Mouse (Mus musculus) induced T-regulatory cell, adult 2 months (primary cell): ENCODE data around the gene St7.

ENCODE experiments used
- DNase-seq: peaks from one replicate; pipeline ENCODE4 v3.0.0-alpha.2; 2012; ENCODE audit warnings: low read depth

Gene St7

DNA sequence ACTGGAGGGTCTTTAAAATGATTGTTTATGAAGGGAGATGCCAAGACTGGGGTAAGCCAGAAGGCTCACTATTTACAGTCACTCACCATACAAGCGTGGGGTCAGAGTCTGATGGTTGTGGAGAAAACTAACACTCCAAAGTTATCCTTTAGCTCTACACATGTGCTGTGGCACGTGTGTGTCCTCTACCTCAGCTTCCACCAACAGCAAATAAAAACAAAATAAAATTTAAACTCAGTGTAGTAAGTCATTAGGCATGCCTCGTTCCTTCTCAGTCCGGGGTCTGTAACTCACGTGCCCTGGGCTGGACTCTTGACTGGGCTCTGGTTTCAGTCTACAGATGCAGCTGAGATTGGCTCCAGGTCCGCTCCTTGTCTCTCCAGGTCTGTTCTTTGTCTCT lies 27.3 kb downstream of the St7 start:
- no peak for DNase-seq

GRCm38 (mm10) chr6:17721706-17722105 lies 29.0 kb downstream of the St7 start:
- no peak for DNase-seq

DNA sequence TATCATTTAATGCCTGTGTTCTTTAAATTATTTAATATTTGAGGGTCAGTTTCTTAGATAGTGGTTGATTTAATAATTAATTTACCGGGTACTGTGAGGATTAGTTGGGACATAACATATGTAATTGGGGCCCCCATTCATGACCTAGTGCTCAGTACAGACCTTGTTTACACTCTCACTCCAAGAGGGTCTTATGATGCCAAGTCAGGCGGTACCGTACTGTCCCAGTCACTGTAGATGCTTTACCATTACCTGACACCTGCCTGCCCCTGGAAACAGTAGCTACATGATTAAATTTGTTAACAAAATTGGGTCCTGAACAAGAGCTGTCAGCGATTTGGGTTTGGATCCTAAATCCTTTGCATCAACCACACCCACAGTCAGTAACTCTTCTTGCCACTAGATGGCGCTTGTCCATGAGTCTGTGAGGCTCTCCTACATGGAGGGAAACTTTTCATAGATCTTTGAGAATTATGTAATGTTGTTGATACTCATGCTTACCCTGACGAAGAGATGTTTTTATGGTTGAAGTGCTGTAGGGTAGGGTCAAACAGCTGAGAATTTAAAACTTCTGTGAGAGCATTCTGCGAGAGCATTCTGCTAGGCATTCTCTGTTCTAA lies 33.2 kb downstream of the St7 start:
- peak; percentile 75 for DNase-seq

- no peak for DNase-seq
Observed at GRCm38 (mm10) chr6:17727241-17727640, 34.5 kb downstream of the St7 start.

DNA sequence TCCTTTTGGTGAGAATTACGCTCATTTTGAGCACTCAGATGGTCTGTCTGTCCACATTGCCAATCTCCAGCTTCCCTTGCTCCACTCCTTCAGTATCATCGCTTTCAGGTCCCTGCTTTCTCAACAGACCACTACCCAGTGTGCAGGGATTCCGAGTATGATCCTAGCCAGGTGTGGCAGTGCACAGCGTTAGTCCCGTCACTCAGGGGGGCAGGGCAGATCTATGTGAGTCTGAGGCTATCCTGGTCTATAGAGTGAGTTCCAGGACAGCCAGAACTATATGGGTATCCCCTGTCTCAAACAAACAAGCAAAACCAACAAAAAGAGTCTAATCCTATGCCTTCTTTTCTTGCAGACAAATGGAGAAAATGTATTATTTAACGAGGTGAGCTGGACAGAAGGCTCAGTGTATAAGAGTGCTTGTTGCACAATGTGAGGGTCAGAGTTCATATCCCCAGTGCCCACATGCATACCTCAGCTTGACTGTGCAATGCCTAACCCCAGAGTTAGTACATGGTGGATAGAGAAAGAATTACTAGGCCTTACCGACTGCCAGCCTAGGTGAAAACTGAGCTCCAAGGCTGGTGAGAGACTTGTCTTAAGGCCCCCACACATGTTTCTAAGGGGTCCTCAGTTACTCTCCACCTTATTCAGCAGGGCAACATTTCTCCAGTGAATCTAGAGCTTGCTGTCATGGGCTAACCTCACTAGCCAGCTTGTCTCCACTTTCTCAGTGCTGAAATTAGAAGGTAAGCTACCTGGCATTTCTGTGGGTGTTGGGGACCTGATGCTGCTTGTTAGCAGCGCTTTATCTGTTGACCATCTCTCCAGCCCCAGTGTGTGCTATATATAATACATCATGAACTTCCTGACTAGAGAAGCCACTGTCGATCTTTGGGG lies 35.4 kb downstream of the St7 start:
- no peak for DNase-seq

- no peak for DNase-seq
Observed at GRCm38 (mm10) chr6:17730122-17730521, 37.4 kb downstream of the St7 start.

DNA sequence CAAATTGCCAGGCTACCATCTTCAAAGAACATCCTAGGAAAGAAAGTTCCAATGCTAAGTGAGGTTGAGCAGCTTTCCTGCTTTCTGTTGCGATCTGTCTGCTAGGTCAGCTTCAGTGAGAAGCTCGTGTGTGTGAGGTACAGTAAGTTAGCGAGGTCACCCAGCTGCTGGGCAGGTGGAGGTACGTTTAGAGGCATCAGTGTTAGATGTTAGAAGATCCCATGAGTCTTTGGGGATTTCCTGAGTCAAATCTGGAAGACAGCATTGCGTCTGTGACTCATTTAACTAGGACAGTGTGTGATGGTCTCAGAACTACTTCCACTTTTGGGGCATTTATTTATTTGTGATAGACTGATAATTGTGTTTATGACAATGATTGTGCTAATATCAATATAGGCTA lies 39.0 kb downstream of the St7 start:
- peak; percentile 14 for DNase-seq

- DNase-seq = no peak
Observed at GRCm38 (mm10) chr6:17733951-17734411, 41.2 kb downstream of the St7 start.

GRCm38 (mm10) chr6:17737262-17737948 lies 44.7 kb downstream of the St7 start:
- DNase-seq = peak; percentile 46

GRCm38 (mm10) chr6:17740128-17740527 lies 47.4 kb downstream of the St7 start:
- DNase-seq = no peak

GRCm38 (mm10) chr6:17741639-17742038 lies 48.9 kb downstream of the St7 start:
- no peak for DNase-seq

DNA sequence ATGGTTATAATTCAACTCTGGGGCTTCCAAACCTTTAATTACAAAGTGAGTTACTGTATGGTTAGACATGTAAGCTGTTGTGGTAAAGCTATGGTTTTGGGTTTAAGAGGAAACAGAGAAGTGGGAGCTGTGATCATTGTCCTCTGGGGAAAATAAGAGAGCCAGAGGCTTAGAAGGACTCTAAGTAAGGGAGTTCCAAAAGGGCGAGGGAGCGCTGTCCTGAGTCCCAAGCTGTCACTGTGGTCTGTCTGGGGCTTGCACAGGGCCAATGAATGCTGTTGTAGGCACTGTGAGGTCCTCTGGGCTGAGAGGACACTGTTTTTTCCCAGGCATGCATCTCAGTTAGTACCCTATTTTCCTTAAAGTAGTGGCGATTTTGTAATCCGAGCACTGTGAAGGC lies 49.5 kb downstream of the St7 start:
- DNase-seq = no peak

DNA sequence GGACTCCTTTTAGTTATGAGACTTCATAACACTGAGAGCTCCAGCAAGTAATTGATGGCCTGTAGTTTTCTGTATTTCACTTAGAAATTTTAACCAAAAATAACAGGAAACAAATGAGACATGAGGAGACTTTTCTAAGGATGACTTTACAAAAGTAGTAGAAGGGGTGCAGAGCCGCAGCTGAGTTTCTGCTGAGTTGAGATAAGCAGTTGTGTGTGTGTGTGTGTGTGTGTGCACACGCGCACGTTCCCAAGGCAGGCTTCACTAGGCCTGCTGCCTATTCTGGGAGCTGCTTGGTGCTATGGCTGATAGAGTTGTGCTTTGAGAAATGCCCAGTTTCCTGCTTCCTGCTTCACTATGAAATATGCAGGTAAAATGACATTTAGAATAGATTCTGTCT lies 50.6 kb downstream of the St7 start:
- DNase-seq = no peak

DNA sequence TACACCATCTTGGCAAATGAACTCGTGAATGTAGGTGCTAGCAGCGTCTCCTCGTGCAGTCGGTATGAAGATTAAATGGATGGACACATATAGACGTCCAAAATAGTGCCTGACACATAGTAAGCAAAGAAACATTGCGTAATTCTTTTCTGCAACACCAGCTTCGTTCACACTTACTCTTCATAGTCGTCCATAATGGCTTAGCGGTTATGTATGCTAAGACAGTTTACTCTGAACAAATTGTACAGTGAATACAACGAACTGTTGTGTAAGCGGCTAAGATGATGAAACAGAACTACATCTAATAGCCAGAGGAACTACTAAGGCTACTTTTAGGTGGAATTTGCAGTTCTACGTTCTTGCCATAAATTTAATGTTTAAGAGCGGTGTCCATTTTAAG lies 55.0 kb downstream of the St7 start:
- no peak for DNase-seq

- peak; percentile 65 for DNase-seq
Observed at GRCm38 (mm10) chr6:17748866-17749582, 56.3 kb downstream of the St7 start.

DNA sequence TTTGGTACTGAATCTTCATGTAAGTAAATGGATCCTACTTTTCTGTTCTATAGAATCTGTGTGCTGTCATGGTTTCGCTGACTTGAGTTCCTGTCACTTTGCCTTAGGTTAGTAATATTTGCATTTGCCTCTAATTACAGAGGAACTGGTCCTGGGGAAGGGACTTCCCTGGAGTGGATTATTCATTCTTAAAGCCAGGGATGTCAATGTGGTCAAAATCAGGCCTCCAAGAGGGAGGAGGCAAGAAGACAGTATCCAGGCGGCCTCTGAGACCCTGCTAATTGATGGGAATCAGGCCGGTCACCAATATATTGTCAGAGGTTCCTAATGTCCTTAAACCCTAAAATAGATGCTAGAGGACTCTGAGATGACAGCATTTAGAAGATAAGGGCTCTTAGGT lies 56.9 kb downstream of the St7 start:
- no peak for DNase-seq

DNA sequence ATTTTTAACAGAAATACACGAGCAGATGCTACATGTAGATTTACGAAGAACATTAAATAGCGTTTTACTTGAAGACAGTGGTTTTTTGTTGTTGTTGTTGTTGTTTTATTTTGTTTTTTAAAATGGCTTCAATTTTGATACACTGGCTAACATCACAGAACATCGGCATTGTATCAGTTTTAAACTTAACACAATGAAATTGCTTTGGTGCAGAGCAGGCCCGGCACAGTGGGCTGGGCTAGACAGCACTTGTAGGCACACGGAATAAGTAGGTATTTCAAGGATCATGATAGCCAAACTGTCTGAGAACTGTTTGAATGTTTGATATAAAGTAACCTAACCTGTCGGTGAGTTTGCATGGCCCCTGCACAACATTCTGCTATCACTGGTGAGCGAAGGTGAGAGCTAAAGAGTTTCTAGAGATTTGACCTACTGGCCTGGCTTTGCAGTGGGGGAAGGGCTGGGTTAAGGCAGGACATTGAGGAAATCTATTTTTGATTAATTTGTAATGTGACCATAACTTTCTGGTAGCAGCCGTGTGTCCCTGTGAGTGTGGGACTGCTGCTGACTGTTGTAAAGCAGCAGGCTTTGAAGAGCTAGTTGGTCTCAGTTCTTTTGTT lies 57.4 kb downstream of the St7 start:
- no peak for DNase-seq

DNA sequence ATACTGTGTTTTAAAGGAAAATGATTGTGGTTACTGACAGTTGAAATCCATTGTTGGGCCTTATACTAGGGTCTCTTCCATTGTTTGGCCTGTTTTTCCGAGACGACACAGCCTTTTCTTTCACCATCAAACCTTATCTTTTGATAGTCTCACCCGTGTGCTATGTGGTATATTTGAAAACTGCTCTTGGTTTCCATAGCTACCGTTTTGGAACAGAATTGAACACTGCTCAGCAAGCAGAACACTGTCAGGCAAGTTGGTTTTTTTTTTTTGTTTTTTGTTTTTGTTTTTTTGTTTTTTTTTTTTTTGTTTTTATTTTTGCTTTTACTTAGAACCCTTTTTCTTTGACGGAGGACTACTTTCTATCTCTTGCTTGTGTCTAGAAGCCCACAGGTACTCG lies 58.2 kb downstream of the St7 start:
- DNase-seq = no peak

- no peak for DNase-seq
Observed at GRCm38 (mm10) chr6:17755902-17756301, 63.2 kb downstream of the St7 start.

DNA sequence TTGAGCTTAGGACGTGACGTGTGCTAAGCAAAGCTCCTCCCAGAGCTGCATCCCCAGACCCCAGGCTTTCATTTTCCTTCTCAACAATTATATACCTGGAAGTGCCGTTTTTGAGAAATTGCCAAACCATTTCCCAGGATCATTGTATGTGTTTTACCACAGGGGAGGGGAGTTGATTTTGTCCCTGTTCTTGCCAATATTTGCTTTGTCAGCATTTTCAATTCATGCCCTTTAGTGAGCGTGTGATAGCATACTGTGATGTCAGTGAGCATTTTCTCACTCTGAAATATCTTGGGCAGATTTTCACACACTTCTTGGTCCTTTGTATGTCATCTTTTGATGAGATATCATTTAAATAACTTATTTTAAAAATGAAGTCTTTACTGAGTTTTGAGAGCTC lies 65.8 kb downstream of the St7 start:
- no peak for DNase-seq

GRCm38 (mm10) chr6:17763963-17764659 lies 71.4 kb downstream of the St7 start:
- DNase-seq = no peak
